Mouse (Mus musculus) c-Kit-positive CD71-positive TER-119-negative erythroid progenitor cells, embryonic 14.5 days (primary cell): ENCODE measurements at regions not wholly inside any gene's neighbourhood (a gene's known extent, or its start where the extent isn't known, plus 50 kb on each side); places are given as distances from the start of the nearest gene placed in this dataset.
"Not testable (repeated sequence)": the region's sequence is repeated elsewhere in the genome, so short reads cannot be mapped to it uniquely, and the experiment has no call there.

ENCODE experiments used
- DNase-seq: peaks from one replicate; pipeline ENCODE4 v3.0.0-alpha.2; 2013; ENCODE audit warnings: low read depth

DNA sequence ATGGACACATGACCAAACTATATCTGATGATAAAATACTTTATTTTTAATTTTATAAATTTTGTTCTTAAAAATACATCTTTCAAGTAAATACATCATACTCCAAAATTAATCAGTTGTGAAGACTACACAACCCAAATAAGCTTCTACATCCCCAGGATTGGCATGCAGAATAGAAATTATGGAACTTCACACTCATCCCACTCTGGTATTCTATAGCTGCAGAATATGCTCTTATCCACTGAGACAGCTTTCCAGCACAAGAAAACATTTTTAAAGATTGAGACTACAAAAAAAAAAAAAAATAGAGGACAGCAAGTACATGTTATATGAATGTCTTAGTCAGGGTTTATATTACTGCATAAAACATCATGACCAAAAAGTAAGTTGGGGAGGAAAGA, 94.4 kb downstream of the Gm11232 start:
- DNase-seq: no peak

DNA sequence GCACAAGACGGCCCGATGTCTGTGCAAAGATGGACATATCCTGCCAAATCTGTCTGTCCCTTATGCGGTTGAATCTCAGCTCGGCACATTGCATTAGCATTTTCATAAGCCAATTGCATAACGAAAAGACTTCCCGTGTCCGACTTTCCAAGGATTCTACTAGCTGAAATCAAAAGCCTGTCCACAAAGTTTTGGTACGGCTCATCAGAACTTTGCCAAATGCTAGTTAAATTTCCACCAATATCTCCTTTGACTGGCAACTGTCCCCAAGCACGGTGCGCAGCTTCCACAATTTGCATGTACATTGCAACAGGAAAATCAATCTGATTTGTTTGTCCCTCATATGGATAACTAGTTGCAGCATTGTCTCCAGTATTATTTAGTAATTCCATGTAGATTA, 117.2 kb downstream of the Gm11232 start:
- no peak for DNase-seq

DNA sequence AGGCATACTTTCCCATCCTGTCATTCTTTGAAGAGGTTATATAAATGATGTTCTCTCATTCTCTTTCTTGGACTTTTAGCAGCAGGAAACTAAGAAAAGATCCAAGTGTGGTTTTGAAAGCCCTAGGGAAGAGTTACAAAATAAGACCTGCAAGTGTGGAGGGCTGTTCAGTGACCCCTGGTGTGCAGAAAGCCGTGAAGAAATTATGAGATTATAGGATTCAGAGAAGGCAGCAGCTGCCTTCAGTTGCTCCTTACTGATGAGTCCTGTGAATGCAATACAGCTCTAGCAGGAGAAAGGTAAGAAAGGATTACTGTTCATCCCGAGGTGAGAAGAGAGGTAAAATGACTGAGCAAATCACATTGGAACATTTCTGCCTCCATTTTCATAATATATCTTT, 130.7 kb downstream of the Gm11232 start:
- no peak for DNase-seq

DNA sequence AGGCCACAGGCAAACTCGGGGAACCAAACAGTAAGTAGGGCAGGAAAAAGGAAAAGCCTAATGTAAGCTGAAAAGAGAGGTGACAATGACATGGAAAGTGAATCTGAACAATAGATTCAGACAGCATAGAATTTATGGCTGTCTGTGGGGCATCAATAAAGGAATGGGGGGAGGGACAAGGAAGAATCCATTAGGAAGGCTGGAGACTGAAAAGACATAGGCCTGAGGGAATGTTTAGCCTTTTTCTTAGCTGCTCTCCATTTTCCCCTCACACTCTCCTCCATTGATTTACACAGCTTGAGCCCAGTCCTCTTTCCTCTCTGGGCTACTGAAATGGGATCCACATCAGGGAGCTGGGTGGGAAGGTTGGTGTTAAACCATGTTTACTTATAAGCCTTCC, 131.1 kb downstream of the Gm11232 start:
- DNase-seq: no peak

DNA sequence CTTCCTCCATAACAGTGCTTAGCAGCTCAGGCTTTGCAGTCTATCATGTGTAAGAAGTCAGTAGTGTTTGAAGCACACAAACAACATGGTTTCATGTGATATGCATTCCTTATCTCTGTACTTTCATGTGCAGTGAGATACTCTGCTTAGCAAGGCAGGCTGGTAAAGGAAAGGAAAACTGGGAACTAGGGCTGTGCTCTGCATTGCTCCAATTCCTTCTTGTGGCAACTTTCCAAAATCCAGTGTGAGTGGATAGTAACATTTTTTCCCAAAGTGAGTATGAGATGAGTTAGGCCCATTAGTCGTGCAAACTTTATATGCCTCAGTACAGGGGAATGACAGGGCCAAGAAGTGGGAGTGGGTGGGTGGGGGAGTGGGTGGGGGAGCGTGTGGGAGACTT, 133.0 kb downstream of the Gm11232 start:
- DNase-seq: no peak

DNA sequence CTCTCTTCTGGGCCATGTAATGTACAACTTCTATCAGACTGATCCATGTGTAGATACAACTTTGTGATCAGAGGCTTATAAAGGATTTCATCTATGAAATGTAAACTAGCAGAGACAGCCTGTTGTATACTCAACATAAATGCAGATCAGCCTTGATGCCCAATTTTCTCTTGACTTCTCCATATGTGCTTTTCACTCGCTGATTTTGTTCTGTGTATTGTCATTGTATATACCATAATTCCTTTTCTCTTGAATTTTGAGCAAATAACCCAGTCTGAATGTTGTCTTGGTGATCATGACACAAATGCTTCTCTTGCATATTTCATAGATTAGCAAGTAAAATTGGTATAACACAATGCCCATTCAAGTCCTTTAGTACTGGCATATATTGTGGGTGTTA, 144.0 kb downstream of the Gm11232 start:
- DNase-seq: no peak

DNA sequence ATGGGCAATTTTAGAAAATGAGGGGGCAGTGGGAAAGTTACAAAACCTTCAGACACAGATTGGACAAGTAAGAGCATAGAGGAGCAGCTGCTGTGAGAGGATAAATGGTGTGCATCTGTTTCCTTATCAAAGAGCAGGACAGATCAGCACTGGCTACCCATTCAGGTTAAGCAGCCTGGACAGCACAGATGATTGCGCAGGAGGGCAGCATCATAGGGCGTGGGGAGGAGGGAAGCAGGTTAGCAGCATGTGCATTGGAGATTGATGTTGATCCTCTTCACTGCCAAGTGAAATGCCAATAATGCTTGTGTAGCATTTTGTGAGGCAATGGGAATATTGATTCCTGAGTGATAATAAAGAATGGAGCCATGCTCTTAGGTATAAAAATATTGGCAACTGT, 171.9 kb downstream of the Gm11232 start:
- no peak for DNase-seq

DNA sequence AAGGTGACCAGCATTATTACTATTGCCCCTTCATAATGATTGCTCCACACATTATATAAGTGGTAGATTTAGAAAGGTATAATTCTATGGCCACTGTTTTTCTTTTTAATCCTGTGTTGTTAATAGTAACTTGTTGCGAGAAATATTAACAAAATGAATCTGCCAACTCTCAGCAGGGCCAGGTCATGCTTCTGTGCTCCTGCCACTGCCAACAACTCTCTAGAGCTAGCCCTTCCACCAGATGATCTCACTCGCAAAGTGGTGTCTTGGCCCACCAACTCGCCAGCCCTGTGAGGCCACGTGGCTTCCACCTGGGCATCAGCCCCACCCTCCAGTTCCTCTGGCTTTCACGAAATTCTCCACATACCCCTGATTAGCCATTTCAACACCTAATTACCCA, 197.1 kb downstream of the Gm11232 start:
- no peak for DNase-seq

DNA sequence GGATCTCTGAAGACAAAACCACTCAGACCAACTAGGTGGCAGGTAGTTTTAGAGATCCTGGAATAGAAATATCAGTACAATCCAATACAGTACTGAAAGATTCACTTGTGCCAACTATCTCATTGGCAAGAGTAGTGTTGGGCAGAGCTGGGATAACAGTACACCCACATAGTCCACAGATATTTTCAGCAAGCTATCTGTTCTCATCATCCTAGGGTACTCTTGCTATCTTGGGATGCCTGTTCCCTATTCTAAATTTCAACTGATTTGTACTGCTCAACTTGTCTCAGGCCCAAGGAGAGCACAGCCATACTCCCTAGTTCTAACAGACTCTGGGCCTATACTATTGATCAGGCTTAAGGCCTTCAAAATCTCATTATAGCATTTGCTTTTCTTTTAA, 218.6 kb downstream of the Gm11232 start:
- DNase-seq: no peak

DNA sequence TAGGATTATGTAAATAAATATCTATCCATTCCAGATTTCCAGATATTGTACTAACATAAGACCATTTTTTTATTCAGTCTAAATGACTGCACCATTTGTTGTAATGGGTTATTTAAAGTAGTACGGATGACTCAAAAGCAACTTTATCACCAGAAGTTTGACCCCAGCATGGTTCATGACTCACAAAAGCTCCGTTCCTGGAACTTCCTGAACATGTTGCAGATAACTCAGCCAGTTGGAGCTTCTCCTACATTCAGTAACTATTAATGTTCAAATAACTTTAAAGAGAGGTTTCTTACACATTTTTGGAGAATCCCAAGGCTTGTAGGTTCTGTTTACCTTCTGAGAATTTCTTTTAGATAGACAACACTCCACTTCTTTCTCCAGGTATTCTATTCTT, 219.8 kb downstream of the Gm11232 start:
- no peak for DNase-seq

DNA sequence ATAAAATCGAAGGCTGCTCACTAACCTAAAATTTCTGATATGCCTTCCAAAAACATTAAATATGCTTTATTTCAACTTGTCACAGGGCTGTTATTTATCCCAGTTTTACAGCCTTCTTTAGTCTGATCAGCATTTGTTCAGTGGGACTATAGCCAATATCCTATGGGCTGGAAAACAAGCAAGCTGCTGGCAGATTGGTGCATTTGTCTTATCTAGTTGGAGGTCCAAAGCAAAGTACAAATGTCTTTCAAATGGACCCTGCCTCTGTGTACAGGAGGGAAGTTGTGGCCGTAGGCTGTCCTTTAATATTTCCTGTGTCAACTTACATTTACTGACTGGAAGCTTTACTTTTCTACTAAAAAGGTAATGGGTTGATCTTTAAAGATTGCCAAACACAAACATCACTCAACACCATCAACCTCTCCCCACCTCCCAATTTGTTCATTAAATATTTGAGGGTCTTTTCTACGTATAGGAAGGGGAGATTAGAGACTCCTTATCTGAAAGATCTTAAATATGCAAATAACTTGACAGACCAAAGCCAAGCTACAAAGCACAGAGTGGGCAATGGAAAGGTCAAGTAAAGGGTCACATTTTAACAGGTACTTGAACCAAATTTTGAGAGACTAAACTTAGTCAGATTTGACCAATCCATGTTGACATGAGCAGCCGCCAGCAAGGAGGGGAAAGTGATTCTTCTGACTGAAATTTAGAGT, 233.4 kb downstream of the Gm11232 start:
- no peak for DNase-seq

DNA sequence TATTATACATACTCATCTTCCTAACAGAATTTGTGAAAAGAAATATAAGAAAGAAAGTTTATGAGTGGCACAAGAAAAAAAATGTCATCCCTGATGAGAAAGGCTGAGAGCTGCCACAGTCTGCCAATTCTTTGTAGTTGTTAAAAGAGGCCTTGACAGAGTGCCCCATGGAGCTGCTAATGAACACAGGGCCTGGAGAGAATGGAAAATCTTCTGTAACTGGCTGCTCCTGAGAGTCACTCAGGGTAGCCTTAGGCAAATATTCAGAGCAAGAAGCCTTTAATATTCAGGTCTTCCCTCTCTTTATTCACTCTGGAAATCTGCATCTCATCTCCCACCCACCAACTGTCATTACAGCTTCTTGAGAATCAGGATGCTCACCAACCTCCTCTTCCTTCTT, 237.0 kb downstream of the Gm11232 start:
- no peak for DNase-seq

DNA sequence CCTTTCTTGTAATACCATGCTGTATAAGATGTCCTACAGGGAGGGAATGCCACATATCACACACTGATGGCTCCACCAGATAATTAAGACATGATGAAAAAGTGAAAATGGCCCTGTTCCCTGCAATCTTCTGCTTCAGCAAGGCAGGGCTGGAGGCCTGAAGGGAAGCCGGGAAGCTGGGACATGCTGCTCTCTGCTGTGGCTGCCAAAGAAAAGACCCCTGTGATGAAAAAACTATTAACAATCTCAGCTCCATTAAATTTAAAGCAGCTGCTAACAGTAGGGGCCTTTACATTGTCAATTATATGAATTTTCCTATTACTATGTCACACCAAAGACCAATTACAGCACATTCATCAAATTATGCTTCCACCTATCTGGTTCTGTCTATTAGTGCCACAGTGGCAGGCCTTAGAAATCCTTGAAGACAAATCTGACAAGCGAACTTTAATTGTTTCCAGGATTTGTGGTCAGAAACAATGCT, 239.8 kb downstream of the Gm11232 start:
- no peak for DNase-seq

DNA sequence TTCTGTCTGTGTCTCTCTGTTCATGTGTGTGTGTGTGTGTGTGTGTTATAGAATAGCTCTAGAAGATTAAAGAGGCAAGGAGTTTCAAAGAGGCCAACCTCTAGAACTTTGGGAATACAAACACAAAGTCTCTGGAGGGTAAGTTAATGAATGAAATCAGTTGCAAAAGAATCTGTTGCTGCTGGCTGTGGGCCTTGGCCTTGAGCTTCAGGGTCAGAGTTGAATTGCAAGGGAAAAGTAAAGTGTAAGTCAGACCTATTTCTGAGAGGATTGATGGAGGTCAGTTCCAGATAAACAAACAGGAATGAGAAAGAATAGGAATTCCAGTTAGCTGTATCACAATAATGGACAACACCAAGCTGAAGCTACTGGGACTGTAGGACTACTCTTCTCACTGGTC, 250.9 kb downstream of the Gm11232 start:
- DNase-seq: no peak

DNA sequence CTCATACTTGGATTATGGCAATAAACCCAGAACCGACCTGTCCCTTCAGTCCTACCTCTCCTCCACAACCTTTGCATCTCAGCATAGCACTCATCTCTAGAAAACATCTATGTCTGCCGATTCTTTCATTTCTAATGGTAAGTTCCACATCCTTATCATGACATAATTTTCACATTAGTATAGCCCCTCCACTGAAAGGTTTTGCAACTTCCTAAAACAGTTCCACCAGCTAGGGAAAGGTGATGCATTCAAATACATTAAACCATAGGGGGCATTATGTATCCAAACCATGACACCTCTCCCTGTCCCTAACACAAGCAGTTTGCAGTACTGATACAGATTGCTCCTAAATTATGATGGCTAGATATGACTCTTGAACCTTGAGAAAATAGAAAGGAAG, 268.0 kb downstream of the Gm11232 start:
- no peak for DNase-seq

DNA sequence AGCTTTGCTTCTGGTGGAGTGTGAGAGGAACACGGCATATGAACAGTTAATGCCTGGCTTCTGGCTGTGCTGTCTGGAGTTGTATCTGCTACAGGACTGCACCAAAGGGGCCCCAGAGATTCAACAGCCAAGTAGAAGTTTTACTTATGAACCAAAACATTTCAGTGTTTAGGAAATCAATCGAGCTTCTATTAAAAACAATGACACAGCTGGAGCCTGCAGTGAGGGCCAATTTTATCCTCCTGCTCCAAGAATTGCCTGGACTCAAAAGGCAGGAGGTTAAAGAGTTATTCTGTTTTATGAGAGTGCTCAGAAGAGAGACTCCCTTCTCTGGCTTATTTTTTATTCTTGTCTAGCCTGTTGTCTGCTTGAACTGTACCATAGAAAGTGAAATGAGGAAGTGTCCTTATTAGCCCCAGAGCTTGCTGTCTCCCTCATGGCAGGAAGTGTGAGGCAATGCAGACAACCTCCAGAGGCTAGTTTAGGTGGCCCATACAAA, 269.1 kb downstream of the Gm11232 start:
- DNase-seq: no peak

DNA sequence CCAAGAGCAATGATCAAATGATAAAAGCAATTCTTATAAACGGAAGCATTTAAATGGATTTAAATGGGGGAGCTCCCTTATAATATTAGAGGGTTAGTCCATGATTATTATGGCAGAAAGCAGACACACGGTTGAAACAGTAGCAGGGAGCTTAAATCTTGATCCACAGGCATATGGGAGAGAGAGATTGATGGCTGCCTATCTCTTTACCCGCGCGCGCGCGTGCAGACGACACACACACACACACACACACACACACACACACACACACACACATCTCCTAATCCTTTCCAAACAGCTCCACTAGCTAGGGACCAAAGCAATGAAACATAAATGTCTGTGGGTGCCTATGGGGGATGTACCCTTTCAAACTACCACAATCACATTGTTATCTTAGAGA, 269.7 kb downstream of the Gm11232 start:
- DNase-seq: no peak

DNA sequence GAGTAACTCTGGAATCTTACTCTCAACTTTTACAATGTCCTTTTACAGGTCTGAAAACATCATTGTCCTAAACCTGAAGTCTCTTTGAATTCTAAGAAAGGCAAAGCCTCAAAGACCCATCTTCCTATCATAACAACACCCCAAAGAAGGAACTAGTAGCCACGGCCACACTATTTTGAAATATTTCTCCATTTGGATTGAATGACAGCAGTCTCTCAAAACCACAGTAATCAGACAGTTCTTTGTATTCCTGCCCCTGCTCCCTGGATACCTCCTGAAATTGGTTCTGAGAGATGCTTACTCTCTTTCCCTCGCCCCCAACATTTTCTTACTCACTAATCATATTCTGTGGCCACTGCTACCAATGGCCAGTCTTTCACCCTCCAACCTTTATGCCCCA, 276.8 kb downstream of the Gm11232 start:
- no peak for DNase-seq

DNA sequence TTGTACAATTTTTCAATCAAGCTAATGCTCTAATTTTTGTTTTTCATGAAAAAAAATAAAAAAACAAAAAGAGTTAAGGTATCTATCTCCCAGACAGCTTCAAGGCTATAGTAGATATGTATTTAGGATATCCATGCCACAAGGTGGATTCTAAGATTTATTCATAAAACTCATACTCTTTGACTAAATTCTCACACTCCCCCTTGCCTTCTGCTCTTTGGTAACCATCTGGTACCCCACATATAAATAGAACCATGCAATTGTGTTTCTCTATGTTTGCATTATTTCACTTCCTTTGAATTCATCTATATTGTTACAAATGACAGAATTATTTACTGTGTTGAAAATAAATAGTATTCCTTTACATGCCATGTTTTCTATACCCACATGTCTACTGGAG, 287.2 kb downstream of the Gm11232 start:
- no peak for DNase-seq

DNA sequence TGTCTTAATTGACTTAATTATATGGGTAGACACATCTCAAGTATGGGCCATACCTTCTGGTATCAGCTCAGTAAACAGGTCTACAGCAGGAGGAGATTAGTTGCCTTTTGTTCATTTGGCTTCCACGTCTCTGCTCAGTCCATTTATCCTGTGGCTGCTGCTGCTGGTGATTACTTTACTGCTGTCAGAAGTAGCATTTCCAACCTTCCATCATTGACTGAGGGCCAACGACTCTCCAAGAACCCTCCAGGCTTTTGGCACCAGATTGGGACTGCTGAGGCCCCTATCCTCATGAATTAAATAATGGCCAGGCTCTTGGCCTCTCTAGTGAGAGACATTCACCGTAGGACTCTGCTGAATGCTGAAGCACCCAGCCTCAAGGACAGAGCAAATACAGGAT, 303.0 kb downstream of the Gm11232 start:
- no peak for DNase-seq

DNA sequence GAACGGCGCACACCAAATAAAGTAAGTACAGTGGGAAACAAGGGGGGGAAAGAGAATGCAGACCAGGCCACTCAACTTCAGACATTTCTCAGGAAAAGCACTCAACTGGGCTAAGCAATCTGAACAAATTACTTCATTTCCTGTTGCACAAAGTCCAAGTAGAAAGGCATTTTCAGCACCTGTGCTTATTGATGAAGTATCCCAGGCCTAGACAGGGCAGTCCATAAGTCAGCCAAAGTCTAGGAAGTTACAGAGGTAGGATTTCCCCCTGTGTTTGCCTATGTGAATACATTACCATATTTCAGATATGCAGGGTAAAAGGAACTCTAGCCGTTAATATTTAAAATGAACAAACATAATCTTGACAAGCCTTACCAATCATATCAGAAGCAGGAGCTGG, 304.3 kb downstream of the Gm11232 start:
- DNase-seq: no peak

DNA sequence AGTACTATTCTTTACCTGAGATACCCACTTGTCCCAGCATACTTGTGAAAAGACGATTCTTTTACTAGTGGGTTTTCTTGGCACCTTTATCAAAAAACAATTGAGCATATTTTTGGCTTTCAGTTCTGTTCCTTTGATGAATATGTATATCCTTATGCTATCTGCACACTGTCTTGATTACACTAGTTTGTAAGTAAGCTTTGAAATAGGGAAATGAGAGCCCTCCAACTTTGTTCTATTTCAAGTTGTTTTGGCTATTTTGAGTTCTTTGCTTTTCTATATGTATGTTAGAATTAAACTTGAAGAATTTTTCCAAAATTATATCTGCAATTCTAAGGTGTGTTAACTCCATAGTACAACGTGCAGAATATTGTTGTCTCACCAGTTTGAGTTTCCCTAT, 311.3 kb downstream of the Gm11232 start:
- DNase-seq: no peak

DNA sequence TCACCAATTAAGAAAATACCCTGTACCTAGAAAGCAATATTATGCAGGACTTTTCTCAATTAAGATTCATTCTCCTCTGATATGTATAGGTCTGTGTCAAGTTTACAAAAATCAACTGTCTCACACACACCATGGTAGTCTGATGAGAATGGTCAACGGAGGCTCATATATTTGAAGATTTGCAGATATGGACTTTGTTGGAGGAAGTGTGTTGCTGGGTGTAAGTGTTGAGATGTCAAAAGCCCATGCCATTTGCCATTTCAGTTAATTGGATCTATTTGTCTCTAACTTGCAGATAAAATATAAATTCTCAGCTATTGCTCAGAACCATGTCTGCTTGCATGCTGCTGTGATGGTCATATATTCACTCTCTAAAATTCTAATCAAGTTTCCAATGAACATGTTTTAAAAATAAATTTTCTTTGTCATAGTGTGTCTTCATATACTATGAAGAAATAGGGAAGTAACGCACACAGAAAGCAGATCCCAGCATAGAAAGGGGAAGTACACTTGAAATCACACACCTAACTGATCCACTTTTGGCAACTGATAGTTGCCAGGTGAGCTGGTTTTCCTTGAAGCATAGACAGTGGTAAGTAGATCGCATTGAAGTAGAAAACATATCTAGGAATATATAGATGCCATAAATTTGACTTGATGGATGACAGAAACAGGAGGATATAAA, 326.4 kb downstream of the Gm11232 start:
- no peak for DNase-seq

DNA sequence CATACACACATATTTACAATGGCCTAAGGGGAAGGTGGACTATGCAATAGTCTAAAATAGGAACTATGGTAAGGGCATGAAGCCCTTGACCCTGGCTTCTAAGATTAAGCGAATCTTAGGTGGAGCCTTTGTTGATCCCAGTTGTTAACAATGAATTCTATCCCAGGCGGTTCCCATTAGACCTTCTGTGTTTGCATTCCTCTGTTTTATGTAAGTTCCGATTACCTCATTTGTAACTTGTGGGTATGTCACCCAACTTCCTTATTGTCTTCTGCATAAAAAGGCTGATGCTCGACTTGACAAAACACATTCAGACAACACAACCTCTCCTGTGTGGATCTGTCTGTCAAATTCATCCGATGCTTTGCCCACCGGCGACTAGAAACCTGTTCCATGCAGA, 335.6 kb downstream of the Gm11232 start:
- not testable (repeated sequence) for DNase-seq
